Mouse (Mus musculus) lung, postnatal 0 days (tissue): ENCODE results near the gene Aoc2. TPM values are rescaled to one million over a fixed set of nuclear protein-coding genes. Genes with fewer than 3 reads are reported as not detected.
"Not testable (repeated sequence)": the region's sequence is repeated elsewhere in the genome, so short reads cannot be mapped to it uniquely, and the experiment has no call there.

Source experiments
- ATAC-seq: fragments of 200-750 bp; cut with Nextera tagmentation; 2 replicates; pipeline ENCODE4 v1.8.0; 2017; ENCODE audit warnings: moderate library complexity
- DNase-seq: peaks from one replicate; pipeline ENCODE4 v3.0.0-alpha.2; 2016; ENCODE audit warnings: low spot score
- H3K27ac ChIP-seq: fragments of 300-500 bp; sonication (generic); 2 replicates; pipeline ENCODE4 v1.5.1; 2014; ENCODE audit warnings: antibody characterized with exemption, mild to moderate bottlenecking, low read length, mixed read lengths
- H3K27me3 ChIP-seq: fragments of 300-500 bp; sonication (generic); replicated peaks from 2 replicates; pipeline ENCODE4 v1.6.1; 2014; ENCODE audit warnings: low read length, mixed read lengths; ENCODE audit not compliant: insufficient read depth
- H3K36me3 ChIP-seq: fragments of 300-500 bp; sonication (generic); 2 replicates; pipeline ENCODE4 v1.6.1; 2014; ENCODE audit warnings: low read length, mixed read lengths; ENCODE audit not compliant: insufficient read depth
- H3K4me1 ChIP-seq: fragments of 300-500 bp; sonication (generic); 2 replicates; pipeline ENCODE4 v1.6.1; 2014; ENCODE audit warnings: antibody characterized with exemption, low read depth, low read length, mixed read lengths; ENCODE audit not compliant: insufficient read depth
- H3K4me2 ChIP-seq: fragments of 300-500 bp; sonication (generic); replicated peaks from 2 replicates; pipeline ENCODE4 v1.6.1; 2014; ENCODE audit warnings: low read depth, mild to moderate bottlenecking, low read length, moderate library complexity, mixed read lengths
- H3K4me3 ChIP-seq: fragments of 300-500 bp; sonication (generic); 2 replicates; pipeline ENCODE4 v1.5.1; 2014; ENCODE audit warnings: low read depth, low read length
- H3K9ac ChIP-seq: fragments of 300-500 bp; sonication (generic); replicated peaks from 2 replicates; pipeline ENCODE4 v1.6.1; 2014; ENCODE audit warnings: low read depth, mild to moderate bottlenecking
- H3K9me3 ChIP-seq: fragments of 300-500 bp; sonication (generic); 2 replicates; pipeline ENCODE4 v1.6.1; 2016; ENCODE audit warnings: low read length, mixed read lengths
- CTCF ChIP-seq: IDR thresholded peaks from 2 replicates; pipeline ENCODE4 v1.5.1; 2016; ENCODE audit warnings: antibody characterized with exemption, mild to moderate bottlenecking
- EP300 ChIP-seq: IDR thresholded peaks from 2 replicates; pipeline ENCODE4 v1.6.1; 2016; ENCODE audit warnings: antibody characterized with exemption, mild to moderate bottlenecking, control low read depth
- WGBS: fragments of 180-500 bp; shearing (Covaris S2); extraction: QIAGEN DNeasy Blood & Tissue Kit; methylation state at CpG from one replicate; pipeline ENCODE4 v1.1.7; 2014; 5-methylcytosine and 5-hydroxymethylcytosine counted together
- microRNA-seq: library from miRNA; unstranded; fragments of <30 nt; microRNA quantifications from one replicate; pipeline ENCODE4, GENCODE M21; 2016
- polyA plus RNA-seq: library from polyadenylated mRNA; unstranded; fragments of >200 nt; fragmentation: Nextera tagmentation; extraction: Ambion mirVana; gene quantifications from 2 replicates; pipeline ENCODE4 v1.2.1, GENCODE M21; 2015

Gene Aoc2
- polyA plus RNA-seq, 1 experiment from 2014 or later, result 0.44 TPM

- Histone ChIP-seq H3K36me3 (no peaks in the 10 kb centered on the region), H3K27ac (no peak overlapping the region), H3K4me3 (no peak overlapping the region), H3K9ac (no peak overlapping the region), H3K4me1 (no peaks in the 10 kb centered on the region), H3K4me2 (no peak overlapping the region), H3K27me3 (no peaks in the 10 kb centered on the region), H3K9me3 (no peaks in the 10 kb centered on the region)
- ATAC-seq, result no peak
- no peak for DNase-seq
- 47% methylated on average over 7 of the region's 7 CpGs for WGBS
- TF ChIP-seq CTCF (no peak), EP300 (no peak)
Observed at GRCm38 (mm10) chr11:101374421-101374938, 49.6 kb downstream of the Aoc2 start.

GRCm38 (mm10) chr11:101378196-101378595, 53.3 kb downstream of the Aoc2 start:
- not testable (repeated sequence) for H3K27ac ChIP-seq

GRCm38 (mm10) chr11:101378926-101379325, 54.1 kb downstream of the Aoc2 start:
- no peaks in the 10 kb centered on the region for H3K36me3 ChIP-seq
- H3K4me2 ChIP-seq, result no peak overlapping the region
- H3K4me1 ChIP-seq, result no peaks in the 10 kb centered on the region
- TF ChIP-seq EP300 (no peak), CTCF (no peak)
- ATAC-seq (no peak), DNase-seq (no peak)
- H3K9ac ChIP-seq, result no peak overlapping the region
- no peak overlapping the region for H3K27ac ChIP-seq
- H3K27me3 ChIP-seq, result no peaks in the 10 kb centered on the region
- 74% methylated on average over 6 of the region's 6 CpGs for WGBS
- H3K9me3 ChIP-seq, result no peaks in the 10 kb centered on the region
- no peak overlapping the region for H3K4me3 ChIP-seq

More at GRCm38 (mm10) chr11:101378196-101378595, 53.3 kb downstream of the Aoc2 start:
- not testable (repeated sequence) for H3K4me1 ChIP-seq, H3K9ac ChIP-seq, ATAC-seq, H3K27me3 ChIP-seq, H3K36me3 ChIP-seq, H3K4me2 ChIP-seq, H3K9me3 ChIP-seq, DNase-seq, H3K4me3 ChIP-seq
- 91% methylated on average over 8 of the region's 8 CpGs for WGBS

Small RNAs within 50 kb of the gene (microRNA-seq; reads per million reads assigned to microRNA genes)
- not detected for gene Gm25593

Other genes with a start within 250 kb of the Aoc2 start
- 0.10 and 0.17 TPM in 2 replicates for gene Hsd17b1, start 246.7 kb upstream of the Aoc2 start, polyA plus RNA-seq
- gene Coasy, start 242.5 kb upstream of the Aoc2 start, polyA plus RNA-seq, result 30.5 TPM in 2 replicates
- 42.5 and 44.5 TPM in 2 replicates for gene Mlx, start 237.8 kb upstream of the Aoc2 start, polyA plus RNA-seq
- 9.8 and 10.4 TPM in 2 replicates for gene Psmc3ip, start 229.6 kb upstream of the Aoc2 start, polyA plus RNA-seq
- 18.8 and 18.9 TPM in 2 replicates for gene Retreg3, start 205.2 kb upstream of the Aoc2 start, polyA plus RNA-seq
- 25.8 TPM in 2 replicates for gene Tubg1, start 205.1 kb upstream of the Aoc2 start, polyA plus RNA-seq
- gene Tubg2, start 169.2 kb upstream of the Aoc2 start, polyA plus RNA-seq, result 1.9 and 2.3 TPM in 2 replicates
- gene Cntnap1, start 154.5 kb upstream of the Aoc2 start, polyA plus RNA-seq, result 0.24 and 0.56 TPM in 2 replicates
- 12.3 and 14.2 TPM in 2 replicates for gene Plekhh3, start 153.7 kb upstream of the Aoc2 start, polyA plus RNA-seq
- 0.06 and 0.20 TPM in 2 replicates for gene Ccr10, start 149.6 kb upstream of the Aoc2 start, polyA plus RNA-seq
- 17.1 and 17.4 TPM in 2 replicates for gene Ezh1, start 98.6 kb upstream of the Aoc2 start, polyA plus RNA-seq
- 759 and 834 TPM in 2 replicates for gene Ramp2, start 79.0 kb upstream of the Aoc2 start, polyA plus RNA-seq
- 121 and 133 TPM in 2 replicates for gene Vps25, start 71.4 kb upstream of the Aoc2 start, polyA plus RNA-seq
- 10.6 and 14.6 TPM in 2 replicates for gene Wnk4, start 64.5 kb upstream of the Aoc2 start, polyA plus RNA-seq
- 1.1 TPM in 2 replicates for gene Cntd1, start 46.1 kb upstream of the Aoc2 start, polyA plus RNA-seq
- 159 and 166 TPM in 2 replicates for gene Coa3, start 45.9 kb upstream of the Aoc2 start, polyA plus RNA-seq
- 149 and 152 TPM in 2 replicates for gene Becn1, start 22.8 kb upstream of the Aoc2 start, polyA plus RNA-seq
- gene Psme3, start 8.8 kb upstream of the Aoc2 start, polyA plus RNA-seq, result 44.1 and 47.4 TPM in 2 replicates
- 1.6 and 1.9 TPM in 2 replicates for gene Aoc3, start 5.5 kb downstream of the Aoc2 start, polyA plus RNA-seq
- gene G6pc, start 42.5 kb downstream of the Aoc2 start, polyA plus RNA-seq, result 0.07 TPM in 1 of 2 replicates, not detected in the other
- gene Aarsd1, start 92.6 kb downstream of the Aoc2 start, polyA plus RNA-seq, result 26.5 and 27.0 TPM in 2 replicates
- 2.6 and 2.9 TPM in 2 replicates for gene Gm27029, start 99.7 kb downstream of the Aoc2 start, polyA plus RNA-seq
- 14.3 and 15.5 TPM in 2 replicates for gene Rundc1, start 100.0 kb downstream of the Aoc2 start, polyA plus RNA-seq
- gene Ptges3l, start 100.3 kb downstream of the Aoc2 start, polyA plus RNA-seq, result 6.5 and 7.3 TPM in 2 replicates
- 221 and 251 TPM in 2 replicates for gene Rpl27, start 117.2 kb downstream of the Aoc2 start, polyA plus RNA-seq
- 48.1 and 50.6 TPM in 2 replicates for gene Ifi35, start 123.3 kb downstream of the Aoc2 start, polyA plus RNA-seq
- gene Rnd2, start 139.9 kb downstream of the Aoc2 start, polyA plus RNA-seq, result 7.5 and 9.4 TPM in 2 replicates
- gene Vat1, start 141.2 kb downstream of the Aoc2 start, polyA plus RNA-seq, result 76.4 and 88.1 TPM in 2 replicates
- gene Brca1, start 226.9 kb downstream of the Aoc2 start, polyA plus RNA-seq, result 0.42 and 1.5 TPM in 2 replicates
- gene Nbr1, start 227.1 kb downstream of the Aoc2 start, polyA plus RNA-seq, result 57.2 and 58.7 TPM in 2 replicates